Mouse (Mus musculus): ENCODE data around the gene Clps. TPM values are rescaled to one million over a fixed set of nuclear protein-coding genes. Genes with fewer than 3 reads are reported as not detected.

Clps gene
- polyA plus RNA-seq, 1 experiment from 2014 or later = not detected

GRCm38 (mm10) chr17:28517956-28518614, 42.5 kb downstream of the Clps start:
- Histone ChIP-seq H3K4me3 (ENCODE audit: low read depth, low read length) (peak overlapping the region; percentile 42), H3K27ac (ENCODE audit: low read depth, low read length) (peak overlapping the region; percentile 72), H3K36me3 (ENCODE audit: control insufficient read depth, insufficient read depth, low read length) (no peaks in the 10 kb centered on the region), H3K9ac (ENCODE audit: low read length) (peak overlapping the region; percentile 74), H3K4me2 (ENCODE audit: low read length) (peak overlapping the region; percentile 89), H3K4me1 (ENCODE audit: control insufficient read depth, insufficient read depth, low read length) (peaks cover 13% of the 10 kb centered on the region), H3K27me3 (replicated peaks; ENCODE audit: control insufficient read depth, insufficient read depth, low read length) (0 out of 2 replicates have a peak, but pooled peaks cover 5% of the 10 kb centered on the region), H3K9me3 (replicated peaks; ENCODE audit: control insufficient read depth, low read length) (no peaks in the 10 kb centered on the region)
- DNase-seq (ENCODE audit: low spot score) (peak; percentile 89), ATAC-seq (peak; percentile 76)
- WGBS = under 1% methylated on average over 40 of the region's 46 CpGs

GRCm38 (mm10) chr17:28517441-28517955, 43.1 kb downstream of the Clps start, which contains the start of gene Fkbp5:
TSS of gene Fkbp5 (minus strand) at chr17:28517527.
- no peaks in the 10 kb centered on the region for H3K9me3 ChIP-seq (replicated peaks; ENCODE audit: control insufficient read depth, low read length)
- no peaks in the 10 kb centered on the region for H3K36me3 ChIP-seq (ENCODE audit: control insufficient read depth, insufficient read depth, low read length)
- H3K4me3 ChIP-seq (ENCODE audit: low read depth, low read length) = peak within 1 kb of the TSS; percentile 42
- peak within 1 kb of the TSS; percentile 74 for H3K9ac ChIP-seq (ENCODE audit: low read length)
- ATAC-seq (peak; percentile 37), DNase-seq (ENCODE audit: low spot score) (peak; percentile 82)
- WGBS = under 1% methylated on average over 16 of the region's 16 CpGs
- peak within 1 kb of the TSS; percentile 72 for H3K27ac ChIP-seq (ENCODE audit: low read depth, low read length)
- H3K4me2 ChIP-seq (ENCODE audit: low read length) = peak within 1 kb of the TSS; percentile 89
- H3K4me1 ChIP-seq (ENCODE audit: control insufficient read depth, insufficient read depth, low read length) = peaks cover 13% of the 10 kb centered on the region
- 0 out of 2 replicates have a peak, but pooled peaks cover 5% of the 10 kb centered on the region for H3K27me3 ChIP-seq (replicated peaks; ENCODE audit: control insufficient read depth, insufficient read depth, low read length)

- H3K9me3 ChIP-seq (replicated peaks; ENCODE audit: control insufficient read depth, low read length) = no peaks in the 10 kb centered on the region
- H3K4me1 ChIP-seq (ENCODE audit: control insufficient read depth, insufficient read depth, low read length) = peaks cover 13% of the 10 kb centered on the region
- ATAC-seq (no peak), DNase-seq (ENCODE audit: low spot score) (no peak)
- WGBS = 75% methylated on average over 4 of the region's 4 CpGs
- H3K27ac ChIP-seq (ENCODE audit: low read depth, low read length) = no peak overlapping the region
- no peaks in the 10 kb centered on the region for H3K36me3 ChIP-seq (ENCODE audit: control insufficient read depth, insufficient read depth, low read length)
- H3K4me2 ChIP-seq (ENCODE audit: low read length) = 0 out of 2 replicates have a peak overlapping the region, but pooled peaks have one; percentile 89
- H3K27me3 ChIP-seq (replicated peaks; ENCODE audit: control insufficient read depth, insufficient read depth, low read length) = 0 out of 2 replicates have a peak, but pooled peaks cover 5% of the 10 kb centered on the region
- H3K4me3 ChIP-seq (ENCODE audit: low read depth, low read length) = no peak overlapping the region
- H3K9ac ChIP-seq (ENCODE audit: low read length) = no peak overlapping the region
Measured at GRCm38 (mm10) chr17:28516881-28517280, 43.7 kb downstream of the Clps start.

GRCm38 (mm10) chr17:28515431-28516341, 44.9 kb downstream of the Clps start:
- H3K4me1 ChIP-seq (ENCODE audit: control insufficient read depth, insufficient read depth, low read length) = peaks cover 13% of the 10 kb centered on the region
- no peak overlapping the region for H3K9ac ChIP-seq (ENCODE audit: low read length)
- no peak overlapping the region for H3K4me2 ChIP-seq (ENCODE audit: low read length)
- H3K27me3 ChIP-seq (replicated peaks; ENCODE audit: control insufficient read depth, insufficient read depth, low read length) = 0 out of 2 replicates have a peak, but pooled peaks cover 2% of the 10 kb centered on the region
- no peak overlapping the region for H3K27ac ChIP-seq (ENCODE audit: low read depth, low read length)
- ATAC-seq (no peak), DNase-seq (ENCODE audit: low spot score) (no peak)
- no peak overlapping the region for H3K4me3 ChIP-seq (ENCODE audit: low read depth, low read length)
- H3K36me3 ChIP-seq (ENCODE audit: control insufficient read depth, insufficient read depth, low read length) = no peaks in the 10 kb centered on the region
- 70% methylated on average over 10 of the region's 10 CpGs for WGBS
- no peaks in the 10 kb centered on the region for H3K9me3 ChIP-seq (replicated peaks; ENCODE audit: control insufficient read depth, low read length)

GRCm38 (mm10) chr17:28514555-28514954, 46.0 kb downstream of the Clps start:
- Histone ChIP-seq H3K4me2 (ENCODE audit: low read length) (no peak overlapping the region), H3K27me3 (replicated peaks; ENCODE audit: control insufficient read depth, insufficient read depth, low read length) (no peaks in the 10 kb centered on the region), H3K4me1 (ENCODE audit: control insufficient read depth, insufficient read depth, low read length) (peaks cover 13% of the 10 kb centered on the region), H3K4me3 (ENCODE audit: low read depth, low read length) (no peak overlapping the region), H3K9me3 (replicated peaks; ENCODE audit: control insufficient read depth, low read length) (no peaks in the 10 kb centered on the region), H3K36me3 (ENCODE audit: control insufficient read depth, insufficient read depth, low read length) (no peaks in the 10 kb centered on the region), H3K27ac (ENCODE audit: low read depth, low read length) (no peak overlapping the region), H3K9ac (ENCODE audit: low read length) (no peak overlapping the region)
- ATAC-seq (no peak), DNase-seq (ENCODE audit: low spot score) (no peak)
- WGBS = 79% methylated on average over 5 of the region's 5 CpGs

GRCm38 (mm10) chr17:28513844-28514243, 46.7 kb downstream of the Clps start:
- H3K4me2 ChIP-seq (ENCODE audit: low read length) = no peak overlapping the region
- H3K9ac ChIP-seq (ENCODE audit: low read length) = no peak overlapping the region
- H3K4me1 ChIP-seq (ENCODE audit: control insufficient read depth, insufficient read depth, low read length) = peaks cover 13% of the 10 kb centered on the region
- no peaks in the 10 kb centered on the region for H3K27me3 ChIP-seq (replicated peaks; ENCODE audit: control insufficient read depth, insufficient read depth, low read length)
- no peak overlapping the region for H3K4me3 ChIP-seq (ENCODE audit: low read depth, low read length)
- 70% methylated on average over 7 of the region's 7 CpGs for WGBS
- DNase-seq (ENCODE audit: low spot score) (no peak), ATAC-seq (no peak)
- H3K9me3 ChIP-seq (replicated peaks; ENCODE audit: control insufficient read depth, low read length) = no peaks in the 10 kb centered on the region
- H3K27ac ChIP-seq (ENCODE audit: low read depth, low read length) = no peak overlapping the region
- no peaks in the 10 kb centered on the region for H3K36me3 ChIP-seq (ENCODE audit: control insufficient read depth, insufficient read depth, low read length)

- Histone ChIP-seq H3K27me3 (replicated peaks; ENCODE audit: control insufficient read depth, insufficient read depth, low read length) (no peaks in the 10 kb centered on the region), H3K4me1 (ENCODE audit: control insufficient read depth, insufficient read depth, low read length) (peaks cover 8% of the 10 kb centered on the region), H3K4me2 (ENCODE audit: low read length) (no peak overlapping the region), H3K36me3 (ENCODE audit: control insufficient read depth, insufficient read depth, low read length) (no peaks in the 10 kb centered on the region), H3K27ac (ENCODE audit: low read depth, low read length) (no peak overlapping the region), H3K9me3 (replicated peaks; ENCODE audit: control insufficient read depth, low read length) (no peaks in the 10 kb centered on the region), H3K4me3 (ENCODE audit: low read depth, low read length) (no peak overlapping the region), H3K9ac (ENCODE audit: low read length) (no peak overlapping the region)
- DNase-seq (ENCODE audit: low spot score) (no peak), ATAC-seq (no peak)
- 78% methylated on average over 1 of the region's 1 CpGs for WGBS
Measured at GRCm38 (mm10) chr17:28513337-28513736, 47.2 kb downstream of the Clps start.

- Histone ChIP-seq H3K27me3 (replicated peaks; ENCODE audit: control insufficient read depth, insufficient read depth, low read length) (no peaks in the 10 kb centered on the region), H3K9ac (ENCODE audit: low read length) (no peak overlapping the region), H3K27ac (ENCODE audit: low read depth, low read length) (no peak overlapping the region), H3K9me3 (replicated peaks; ENCODE audit: control insufficient read depth, low read length) (no peaks in the 10 kb centered on the region), H3K36me3 (ENCODE audit: control insufficient read depth, insufficient read depth, low read length) (no peaks in the 10 kb centered on the region), H3K4me3 (ENCODE audit: low read depth, low read length) (no peak overlapping the region), H3K4me2 (ENCODE audit: low read length) (no peak overlapping the region), H3K4me1 (ENCODE audit: control insufficient read depth, insufficient read depth, low read length) (peaks cover 4% of the 10 kb centered on the region; the same call in 1 of the 2 replicates)
- WGBS = 57% methylated on average over 6 of the region's 6 CpGs
- DNase-seq (ENCODE audit: low spot score) (no peak), ATAC-seq (no peak)
Measured at GRCm38 (mm10) chr17:28512696-28513095, 47.9 kb downstream of the Clps start.

Data from forebrain, embryonic 14.5 days (tissue).